Mouse (Mus musculus): ENCODE results near the gene Rbsn. TPM values are rescaled to one million over a fixed set of nuclear protein-coding genes. Genes with fewer than 3 reads are reported as not detected.

Gene Rbsn
- polyA plus RNA-seq (2015; fragmentation: Nextera tagmentation; extraction: Ambion mirVana), result 15.6 and 19.2 TPM in 2 replicates

DNA sequence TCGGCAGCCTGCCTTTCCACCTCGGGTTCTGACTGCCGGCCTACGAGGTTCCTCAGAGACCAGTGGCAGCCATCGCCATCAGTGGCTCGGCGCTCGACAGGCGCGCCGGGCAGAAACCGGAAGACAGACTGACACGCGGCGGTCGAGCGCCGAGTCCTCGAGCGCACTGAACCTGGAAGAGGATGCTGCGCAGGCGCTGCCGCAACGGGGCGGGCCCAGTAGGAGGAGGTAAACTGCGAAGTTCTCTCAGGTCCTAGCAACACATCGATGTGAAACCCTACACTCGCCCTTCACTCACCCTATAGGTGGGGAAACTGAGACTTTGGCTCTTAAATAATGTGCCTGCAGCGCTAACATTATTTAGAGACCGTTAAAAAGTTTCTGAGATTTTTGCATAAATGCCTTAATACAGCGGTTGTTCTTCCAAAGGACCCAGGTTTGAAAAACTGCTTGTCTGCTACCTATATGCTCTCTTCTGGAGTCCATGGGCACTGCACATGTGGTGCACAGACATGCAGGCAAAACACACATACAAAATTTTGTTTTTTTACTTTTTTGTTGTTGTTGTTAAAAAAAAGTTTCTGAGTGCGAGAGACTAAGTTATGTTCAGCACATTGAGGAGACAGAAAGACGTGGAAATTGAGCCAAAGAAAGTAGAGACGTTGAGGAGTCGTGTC lies at the start of gene Rbsn:
TSS of gene Rbsn (minus strand) at position 153 of the 677 bp plus-strand sequence.

DNA sequence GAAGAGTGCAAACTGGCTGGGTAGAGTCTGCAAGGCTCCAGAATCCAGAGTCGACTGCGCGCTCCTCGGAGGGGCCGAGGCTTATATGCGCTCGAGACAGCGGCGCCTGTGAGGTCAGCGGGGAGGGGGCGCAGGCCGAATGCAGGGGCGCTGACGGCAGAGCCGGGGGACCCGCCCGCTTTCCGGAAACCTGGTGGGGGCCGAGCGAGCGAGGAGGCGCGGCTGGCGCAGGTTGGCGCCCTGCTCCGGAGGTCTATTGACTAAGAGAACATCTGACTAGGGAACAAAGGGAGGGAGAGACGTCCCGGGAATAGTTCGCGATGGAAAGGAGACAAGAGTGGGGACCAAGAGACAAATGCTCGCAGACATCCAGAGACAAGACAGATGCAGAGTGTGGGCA lies 29.9 kb upstream of the Rbsn start, which contains the start of gene Trh:
TSS of gene Trh (minus strand) at position 60 of the 400 bp plus-strand sequence.

DNA sequence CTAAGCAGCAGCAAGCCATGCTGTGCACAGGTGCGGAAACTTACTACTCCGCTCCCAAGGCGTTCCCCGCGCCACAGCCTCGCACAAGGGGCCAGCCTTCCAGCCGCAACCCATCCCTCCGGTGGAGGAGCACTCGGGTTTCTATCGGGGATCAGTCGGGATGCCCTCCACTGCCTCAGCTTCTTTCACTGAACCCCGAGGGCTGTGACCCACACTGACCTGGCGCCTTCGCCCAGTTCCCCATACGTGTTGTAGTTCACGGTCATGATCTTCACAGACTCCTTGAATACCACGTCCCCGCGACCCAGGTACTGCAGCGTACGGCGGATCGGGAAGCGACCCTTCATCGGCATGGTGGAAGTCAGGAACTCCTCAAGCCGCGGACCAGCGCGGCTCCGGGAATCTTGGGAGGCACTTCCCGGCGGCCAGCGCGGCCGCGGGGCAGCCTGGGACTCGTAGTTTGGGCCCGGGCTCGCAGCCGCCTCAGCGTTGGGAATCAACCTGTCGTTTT lies 31.0 kb downstream of the Rbsn start, which contains the start of gene Mrps25:
TSS of gene Mrps25 (minus strand) at position 413 of the 511 bp plus-strand sequence.

Other genes with a start within 250 kb of the Rbsn start
- 4.6 TPM in 2 replicates for gene Fgd5, start 236.0 kb downstream of the Rbsn start, polyA plus RNA-seq (2015; fragmentation: Nextera tagmentation; extraction: Ambion mirVana)
- 9.5 TPM in 2 replicates for gene Nr2c2, start 123.5 kb downstream of the Rbsn start, polyA plus RNA-seq (2015; fragmentation: Nextera tagmentation; extraction: Ambion mirVana)
- 37.0 and 37.8 TPM in 2 replicates for gene Mrps25, start 30.9 kb downstream of the Rbsn start, polyA plus RNA-seq (2015; fragmentation: Nextera tagmentation; extraction: Ambion mirVana)
- 1.4 and 4.4 TPM in 2 replicates for gene Trh, start 29.7 kb upstream of the Rbsn start, polyA plus RNA-seq (2015; fragmentation: Nextera tagmentation; extraction: Ambion mirVana)

Data from urinary bladder, postnatal 0 days (tissue).